ENCODE assay signal across 8 mouse cellular contexts in genomic region chr4:137469081-137469844, GRCm38 (mm10). TPM values are rescaled to one million over a fixed set of nuclear protein-coding genes. Genes with fewer than 3 reads are reported as not detected.
DNase-seq lines count a peak whose midpoint lies in the region; ATAC-seq and TF ChIP-seq lines count a peak whose summit lies in the region.

No protein-coding gene starts in this region.

- intact Hi-C loops in left cerebral cortex, postnatal 14 days (cut with DNase I): no loop called here

- TF ChIP-seq EP300 in stomach, postnatal 0 days (optimal IDR thresholded peaks at IDR 0.05): no peak

- 5% methylated on average over 20 of the region's 20 CpGs for WGBS in embryonic facial prominence, embryonic 12.5 days
- 5% methylated on average over 20 of the region's 20 CpGs for WGBS in hindbrain, embryonic 15.5 days
- 2% methylated on average over 20 of the region's 20 CpGs for WGBS in lung, embryonic 14.5 days
- 4% methylated on average over 20 of the region's 20 CpGs for WGBS in stomach, postnatal 0 days

- peak overlapping the region; percentile 46; the same call in 1 of the 2 replicates for H3K27ac ChIP-seq in layer of hippocampus, adult 2 months
- H3K27ac ChIP-seq in embryonic facial prominence, embryonic 12.5 days: peak overlapping the region; percentile 26; the same call in 1 of the 2 replicates
- no peak overlapping the region for H3K27ac ChIP-seq in hindbrain, embryonic 15.5 days (replicated peaks)
- peak overlapping the region; percentile 83 for H3K27ac ChIP-seq in lung, embryonic 14.5 days (ENCODE audit: low read depth)
- H3K27ac ChIP-seq in stomach, postnatal 0 days (replicated peaks): peak overlapping the region; percentile 89

- peak overlapping the region; percentile 64 for H3K4me2 ChIP-seq in embryonic facial prominence, embryonic 12.5 days (replicated peaks)
- peak overlapping the region; percentile 88 for H3K4me2 ChIP-seq in hindbrain, embryonic 15.5 days
- H3K4me2 ChIP-seq in lung, embryonic 14.5 days: peak overlapping the region; percentile 74
- H3K4me2 ChIP-seq in stomach, postnatal 0 days (replicated peaks; ENCODE audit: low read depth): peak overlapping the region; percentile 84

- H3K4me1 ChIP-seq in embryonic facial prominence, embryonic 12.5 days: peaks cover 53% of the 10 kb centered on the region
- peaks cover 18% of the 10 kb centered on the region for H3K4me1 ChIP-seq in hindbrain, embryonic 15.5 days (replicated peaks)
- peaks cover 46% of the 10 kb centered on the region for H3K4me1 ChIP-seq in lung, embryonic 14.5 days (ENCODE audit: insufficient read depth)
- peaks cover 23% of the 10 kb centered on the region for H3K4me1 ChIP-seq in stomach, postnatal 0 days (replicated peaks; ENCODE audit: control insufficient read depth, insufficient read depth)

- no peaks in the 10 kb centered on the region for H3K9me3 ChIP-seq in embryonic facial prominence, embryonic 12.5 days
- no peaks in the 10 kb centered on the region for H3K9me3 ChIP-seq in hindbrain, embryonic 15.5 days
- no peaks in the 10 kb centered on the region for H3K9me3 ChIP-seq in lung, embryonic 14.5 days (ENCODE audit: low read depth, low read length)
- no peaks in the 10 kb centered on the region for H3K9me3 ChIP-seq in stomach, postnatal 0 days (ENCODE audit: control insufficient read depth, low read length)

- H3K36me3 ChIP-seq in embryonic facial prominence, embryonic 12.5 days: no peaks in the 10 kb centered on the region
- H3K36me3 ChIP-seq in hindbrain, embryonic 15.5 days: no peaks in the 10 kb centered on the region
- 0 out of 2 replicates have a peak, but pooled peaks cover 4% of the 10 kb centered on the region for H3K36me3 ChIP-seq in lung, embryonic 14.5 days (ENCODE audit: insufficient read depth)
- no peaks in the 10 kb centered on the region for H3K36me3 ChIP-seq in stomach, postnatal 0 days (ENCODE audit: control insufficient read depth, insufficient read depth, low read length)

- peak overlapping the region; percentile 65 for H3K9ac ChIP-seq in embryonic facial prominence, embryonic 12.5 days
- H3K9ac ChIP-seq in hindbrain, embryonic 15.5 days: peak overlapping the region; percentile 34
- peak overlapping the region; percentile 81 for H3K9ac ChIP-seq in lung, embryonic 14.5 days
- H3K9ac ChIP-seq in stomach, postnatal 0 days (ENCODE audit: low read length): peak overlapping the region; percentile 86

- no peak for ATAC-seq in embryonic facial prominence, embryonic 12.5 days (ENCODE audit: insufficient number of reproducible peaks, insufficient read depth, low FRiP score, low TSS enrichment)
- ATAC-seq in hindbrain, embryonic 15.5 days (ENCODE audit: low FRiP score, low read depth): peak; percentile 29; the same call in 1 of the 2 replicates
- peak; percentile 1; the same call in 1 of the 2 replicates for ATAC-seq in lung, embryonic 14.5 days (ENCODE audit: insufficient read depth)
- no peak for ATAC-seq in stomach, postnatal 0 days (ENCODE audit: low FRiP score, low TSS enrichment)

- H3K4me3 ChIP-seq in layer of hippocampus, adult 2 months: peak overlapping the region; percentile 60
- peak overlapping the region; percentile 51 for H3K4me3 ChIP-seq in embryonic facial prominence, embryonic 12.5 days
- peak overlapping the region; percentile 45 for H3K4me3 ChIP-seq in hindbrain, embryonic 15.5 days
- H3K4me3 ChIP-seq in lung, embryonic 14.5 days (ENCODE audit: low read depth, low read length): peak overlapping the region; percentile 92
- peak overlapping the region; percentile 79 for H3K4me3 ChIP-seq in stomach, postnatal 0 days (ENCODE audit: low read depth, low read length)

- no peak for TF ChIP-seq CTCF in layer of hippocampus, adult 2 months (conservative IDR thresholded peaks at IDR 0.05)
- TF ChIP-seq CTCF in lung, embryonic 14.5 days (IDR thresholded peaks at IDR 0.05; ENCODE audit: low read depth): peak; percentile 21
- TF ChIP-seq CTCF in stomach, postnatal 0 days (IDR thresholded peaks at IDR 0.05; ENCODE audit: low read depth): peak; percentile 12; the same call in 1 of the 2 replicates

- H3K27me3 ChIP-seq in embryonic facial prominence, embryonic 12.5 days: no peaks in the 10 kb centered on the region
- no peaks in the 10 kb centered on the region for H3K27me3 ChIP-seq in hindbrain, embryonic 15.5 days
- H3K27me3 ChIP-seq in lung, embryonic 14.5 days (ENCODE audit: insufficient read depth, low read length): no peaks in the 10 kb centered on the region
- no peaks in the 10 kb centered on the region for H3K27me3 ChIP-seq in stomach, postnatal 0 days (ENCODE audit: control insufficient read depth, insufficient read depth, low read length)

- no peak for DNase-seq in layer of hippocampus, adult 2 months (ENCODE audit: low spot score in 2 of 2)
- no peak for DNase-seq in layer of hippocampus, adult 9-11 months
- no peak for DNase-seq in lung, embryonic 14.5 days
- peak; percentile 30 for DNase-seq in stomach, postnatal 0 days (ENCODE audit: low spot score)
- DNase-seq in ovary, postnatal 14 days (ENCODE audit: low spot score): no peak
- no peak for DNase-seq in left cerebral cortex, postnatal 14 days (ENCODE audit: low spot score in 2 of 2)

RNA-seq across cellular contexts. Expression of gene Hspg2, which starts 0.7 kb away (rescaled TPM):
- 1 to 10 TPM; 4.0 to 5.2 TPM for total RNA-seq in layer of hippocampus, adult 2 months (2021)
- 19.0 and 19.7 TPM in 2 replicates for polyA plus RNA-seq in embryonic facial prominence, embryonic 12.5 days (2016; fragmentation: Nextera tagmentation; extraction: Ambion mirVana)
- polyA plus RNA-seq in hindbrain, embryonic 15.5 days (2015; fragmentation: Nextera tagmentation; extraction: Ambion mirVana): 6.0 and 6.9 TPM in 2 replicates
- 51.2 and 58.1 TPM in 2 replicates for polyA plus RNA-seq in lung, embryonic 14.5 days (2014; fragmentation: Nextera tagmentation; extraction: Ambion mirVana)
- 16.0 and 18.8 TPM in 2 replicates for polyA plus RNA-seq in stomach, postnatal 0 days (2015; fragmentation: Nextera tagmentation; extraction: Ambion mirVana)
- 10 to 100 TPM; 11.6 to 12.9 TPM for total RNA-seq in left cerebral cortex, postnatal 14 days (2021)

RNA-seq across cellular contexts. Expression of gene 1700013G24Rik, which starts 16.2 kb away (rescaled TPM):
- not detected for total RNA-seq in layer of hippocampus, adult 2 months (2021)
- polyA plus RNA-seq in embryonic facial prominence, embryonic 12.5 days (2016; fragmentation: Nextera tagmentation; extraction: Ambion mirVana): not detected in 2 replicates
- polyA plus RNA-seq in hindbrain, embryonic 15.5 days (2015; fragmentation: Nextera tagmentation; extraction: Ambion mirVana): not detected in 2 replicates
- not detected in 2 replicates for polyA plus RNA-seq in lung, embryonic 14.5 days (2014; fragmentation: Nextera tagmentation; extraction: Ambion mirVana)
- polyA plus RNA-seq in stomach, postnatal 0 days (2015; fragmentation: Nextera tagmentation; extraction: Ambion mirVana): not detected in 2 replicates
- not detected for total RNA-seq in left cerebral cortex, postnatal 14 days (2021)

RNA-seq across cellular contexts. Expression of gene Cela3b, which starts 38.9 kb away (rescaled TPM):
- total RNA-seq in layer of hippocampus, adult 2 months (2021): not detected
- polyA plus RNA-seq in embryonic facial prominence, embryonic 12.5 days (2016; fragmentation: Nextera tagmentation; extraction: Ambion mirVana): not detected in 2 replicates
- polyA plus RNA-seq in hindbrain, embryonic 15.5 days (2015; fragmentation: Nextera tagmentation; extraction: Ambion mirVana): not detected in 2 replicates
- polyA plus RNA-seq in lung, embryonic 14.5 days (2014; fragmentation: Nextera tagmentation; extraction: Ambion mirVana): not detected in 2 replicates
- polyA plus RNA-seq in stomach, postnatal 0 days (2015; fragmentation: Nextera tagmentation; extraction: Ambion mirVana): 4.1 and 4.8 TPM in 2 replicates
- not detected for total RNA-seq in left cerebral cortex, postnatal 14 days (2021)

RNA-seq across cellular contexts. Expression of gene Cela3a, which starts 59.7 kb away (rescaled TPM):
- total RNA-seq in layer of hippocampus, adult 2 months (2021): not detected
- polyA plus RNA-seq in embryonic facial prominence, embryonic 12.5 days (2016; fragmentation: Nextera tagmentation; extraction: Ambion mirVana): not detected in 2 replicates
- not detected in 2 replicates for polyA plus RNA-seq in hindbrain, embryonic 15.5 days (2015; fragmentation: Nextera tagmentation; extraction: Ambion mirVana)
- not detected in 2 replicates for polyA plus RNA-seq in lung, embryonic 14.5 days (2014; fragmentation: Nextera tagmentation; extraction: Ambion mirVana)
- not detected in 2 replicates for polyA plus RNA-seq in stomach, postnatal 0 days (2015; fragmentation: Nextera tagmentation; extraction: Ambion mirVana)
- not detected for total RNA-seq in left cerebral cortex, postnatal 14 days (2021)

Comparison
In these comparisons a context has a peak if more than half of its experiments do, and no peak if none do; other contexts are left out.
1. ATAC-seq: peak in hindbrain, embryonic 15.5 days (single experiment) and lung, embryonic 14.5 days (single experiment); none in embryonic facial prominence, embryonic 12.5 days (single experiment) and stomach, postnatal 0 days (single experiment).
2. H3K9ac ChIP-seq: peak in every context shown above with its lines; median percentile 86 in stomach, postnatal 0 days; 81 in lung, embryonic 14.5 days; 65 in embryonic facial prominence, embryonic 12.5 days; 34 in hindbrain, embryonic 15.5 days.
3. Peak in every context shown above with its lines, with median percentiles within 50 percentile points of each other: H3K4me3 ChIP-seq and H3K4me2 ChIP-seq.